Mouse (Mus musculus): ENCODE data around the gene Rps6ka4.

DNA sequence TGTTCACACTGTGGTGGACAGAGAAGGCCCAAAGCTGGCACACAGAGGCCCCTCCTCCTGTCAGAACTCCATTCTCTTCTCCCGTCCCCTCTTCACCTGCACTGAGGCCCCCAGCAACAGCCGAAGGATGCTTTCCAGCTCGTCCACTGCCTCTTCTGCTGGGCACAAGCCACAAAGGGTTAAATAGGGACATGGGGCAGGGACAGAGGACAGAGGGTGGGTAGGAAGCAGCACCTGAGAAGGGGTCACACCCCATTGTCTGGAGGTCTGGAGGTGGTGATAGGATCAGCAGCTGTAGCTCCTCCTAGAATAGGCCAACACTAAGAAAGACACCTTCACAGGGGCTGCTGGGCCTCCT is 16.5 kb upstream of the Rps6ka4 start:
- TF ChIP-seq TCF12 (IDR thresholded peaks at IDR 0.05; ENCODE audit: insufficient read depth, poor library complexity, severe bottlenecking) (no peak), MAX (IDR thresholded peaks at IDR 0.05; ENCODE audit: low read depth) (no peak), SRF (IDR thresholded peaks at IDR 0.05; ENCODE audit: control insufficient read depth, insufficient read length, low read depth) (no peak), MYOG (IDR thresholded peaks at IDR 0.05; ENCODE audit: control insufficient read depth in 1 of 3, insufficient read depth in 1 of 3, insufficient read length in 2 of 3, low read depth in 2 of 3) (no peak), POLR2A (IDR thresholded peaks at IDR 0.05; ENCODE audit: insufficient read length, low read depth) (no peak)

All from myocyte (in vitro differentiated cells).